Mouse (Mus musculus): ENCODE measurements around the gene Rnh1.

DNA sequence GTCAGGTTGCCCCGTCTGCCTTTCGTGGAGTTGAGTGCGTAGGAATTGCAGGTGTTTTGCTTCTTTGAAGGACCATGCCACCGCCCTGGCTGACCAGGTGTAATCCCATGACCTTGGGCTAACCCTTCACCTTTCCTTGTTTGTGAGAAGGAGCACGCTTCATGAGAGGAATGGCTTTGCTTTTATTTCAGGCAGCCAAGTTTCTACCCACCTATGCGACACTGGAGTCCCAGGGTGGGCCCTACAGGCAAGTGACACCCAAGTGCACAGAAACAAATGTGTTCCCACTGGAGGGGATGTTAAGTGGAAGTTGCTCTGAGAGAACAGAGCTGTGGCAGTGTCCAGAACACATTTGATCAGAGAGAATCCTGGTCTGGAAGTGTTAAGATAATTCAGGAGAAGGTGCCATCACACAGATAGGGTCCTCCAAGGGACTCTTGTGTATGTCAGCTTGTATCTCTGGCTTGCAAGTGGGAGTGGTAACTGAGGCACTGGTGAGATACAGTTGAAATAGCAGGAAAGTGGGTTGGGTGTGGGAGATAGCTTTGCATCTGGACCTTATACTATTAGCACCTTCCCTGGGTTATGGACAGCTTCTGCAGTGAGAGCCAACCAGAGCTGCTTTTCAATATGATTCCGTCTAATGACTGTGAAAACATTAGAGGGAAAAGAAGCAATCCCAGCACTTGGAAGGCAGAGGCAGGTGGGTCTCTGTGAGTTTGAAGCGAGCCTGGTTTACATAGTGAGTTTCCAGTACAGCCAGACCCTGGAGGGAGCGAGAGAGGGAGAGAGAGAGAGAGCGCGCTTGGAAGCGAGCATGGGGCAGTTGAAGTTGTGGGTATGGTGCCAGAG is 40.5 kb downstream of the Rnh1 start:
- TF ChIP-seq MAX (IDR thresholded peaks at IDR 0.05; ENCODE audit: low read length) (no peak), JUN (IDR thresholded peaks at IDR 0.05; ENCODE audit: insufficient read depth, low read depth, low read length) (no peak), CTCF (conservative IDR thresholded peaks at IDR 0.05 in 1 of 2, IDR thresholded peaks at IDR 0.05 in 1 of 2; ENCODE audit: low read depth in 2 of 2, low read length in 2 of 2) (no peak), SIN3A (IDR thresholded peaks at IDR 0.05; ENCODE audit: low read length) (no peak), ETS1 (conservative IDR thresholded peaks at IDR 0.05; ENCODE audit: low read depth, low read length) (no peak), NELFE (IDR thresholded peaks at IDR 0.05; ENCODE audit: low read depth, low read length) (no peak)

Data from CH12.LX (cell line).